Mouse (Mus musculus): ENCODE data around the gene Adgrl4. TPM values are rescaled to one million over a fixed set of nuclear protein-coding genes. Genes with fewer than 3 reads are reported as not detected.

The Adgrl4 gene
- 9.7 and 14.8 TPM in 2 replicates for polyA plus RNA-seq (2015; fragmentation: Nextera tagmentation; extraction: Ambion mirVana)

DNA sequence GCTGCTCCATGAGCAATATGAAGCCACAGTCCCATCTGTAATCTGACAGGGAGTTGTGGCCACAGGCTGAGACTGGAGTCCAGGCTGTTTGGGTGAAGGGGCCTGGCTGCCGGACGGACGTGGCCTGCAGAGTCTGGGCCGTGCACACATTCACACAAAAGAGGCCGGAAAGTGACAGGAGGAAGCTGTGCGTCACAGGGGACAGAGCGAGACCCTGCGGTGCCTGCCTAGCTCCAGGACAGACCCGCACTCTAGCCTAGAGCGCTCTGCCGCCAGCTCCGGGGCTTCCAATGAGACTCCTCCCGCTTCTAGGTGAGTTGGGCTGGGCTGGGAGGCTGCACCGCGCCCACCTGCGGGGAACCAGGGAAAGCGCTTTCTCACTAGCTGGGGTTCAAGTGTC is at the start of gene Adgrl4:
Gene Adgrl4 (plus strand): TSS at position 195 of the 400 bp plus-strand sequence.

